Mouse (Mus musculus) hindbrain, postnatal 0 days (tissue): ENCODE data around the gene Igfbp5. TPM values are rescaled to one million over a fixed set of nuclear protein-coding genes. Genes with fewer than 3 reads are reported as not detected.
A peak's percentile ranks its signal among the peaks of the same experiment; 100 is the strongest.

Source experiments
- ATAC-seq: fragments of 200-750 bp; cut with Nextera tagmentation; 2 replicates; pipeline ENCODE4 v1.8.0; 2017; ENCODE audit warnings: mild to moderate bottlenecking, moderate TSS enrichment, moderate library complexity
- DNase-seq: peaks from one replicate; pipeline ENCODE4 v3.0.0-alpha.2; 2015; ENCODE audit warnings: low spot score
- H3K27ac ChIP-seq: fragments of 300-500 bp; sonication (generic); 2 replicates; pipeline ENCODE4 v1.5.1; 2014; ENCODE audit warnings: mild to moderate bottlenecking
- H3K27me3 ChIP-seq: fragments of 300-500 bp; sonication (generic); 2 replicates; pipeline ENCODE4 v1.6.1; 2014; ENCODE audit warnings: low read length, mixed read lengths; ENCODE audit not compliant: insufficient read depth
- H3K36me3 ChIP-seq: fragments of 300-500 bp; sonication (generic); 2 replicates; pipeline ENCODE4 v1.6.1; 2014; ENCODE audit warnings: low read length, mixed read lengths; ENCODE audit not compliant: insufficient read depth
- H3K4me1 ChIP-seq: fragments of 300-500 bp; sonication (generic); 2 replicates; pipeline ENCODE4 v1.6.1; 2014; ENCODE audit warnings: antibody characterized with exemption, low read length, mixed read lengths; ENCODE audit not compliant: insufficient read depth
- H3K4me2 ChIP-seq: fragments of 300-500 bp; sonication (generic); 2 replicates; pipeline ENCODE4 v1.6.1; 2014; ENCODE audit warnings: low read depth, mild to moderate bottlenecking, low read length, moderate library complexity, mixed read lengths
- H3K4me3 ChIP-seq: fragments of 300-500 bp; sonication (generic); 2 replicates; pipeline ENCODE4 v1.5.1; 2014; ENCODE audit warnings: low read length
- H3K9ac ChIP-seq: fragments of 300-500 bp; sonication (generic); replicated peaks from 2 replicates; pipeline ENCODE4 v1.6.1; 2014; ENCODE audit warnings: mild to moderate bottlenecking, low read length, moderate library complexity, mixed read lengths
- H3K9me3 ChIP-seq: fragments of 300-500 bp; sonication (generic); 2 replicates; pipeline ENCODE4 v1.6.1; 2016; ENCODE audit warnings: low read length, mixed read lengths
- CTCF ChIP-seq: IDR thresholded peaks from 2 replicates; pipeline ENCODE4 v1.5.1; 2016; ENCODE audit warnings: antibody characterized with exemption, control low read depth, low read depth
- WGBS: fragments of 180-500 bp; shearing (Covaris S2); extraction: QIAGEN DNeasy Blood & Tissue Kit; methylation state at CpG from one replicate; pipeline ENCODE4 v1.1.7; 2014; 5-methylcytosine and 5-hydroxymethylcytosine counted together
- polyA plus RNA-seq: library from polyadenylated mRNA; unstranded; fragments of >200 nt; fragmentation: Nextera tagmentation; extraction: Ambion mirVana; gene quantifications from 2 replicates; pipeline ENCODE4 v1.2.1, GENCODE M21; 2015
- total RNA-seq: library from RNA; depleted of rRNA; stranded (reverse); fragments of >200 nt; gene quantifications from 2 replicates; pipeline ENCODE4 v1.2.3, GENCODE M21; 2014

Igfbp5 gene
- total and polyA plus RNA-seq, 2 experiments from 2014 or later: 44.6 to 127 TPM

GRCm38 (mm10) chr1:72873511-72874286, 985 bp downstream of the Igfbp5 start:
- no peaks in the 10 kb centered on the region for H3K27me3 ChIP-seq
- H3K4me1 ChIP-seq: peaks cover 16% of the 10 kb centered on the region; the same call in 1 of the 2 replicates
- peak; percentile 41 for TF ChIP-seq CTCF
- no peaks in the 10 kb centered on the region for H3K9me3 ChIP-seq
- H3K36me3 ChIP-seq: no peaks in the 10 kb centered on the region
- under 1% methylated on average over 43 of the region's 43 CpGs for WGBS
- DNase-seq (peak; percentile 75), ATAC-seq (peak; percentile 8)
- H3K9ac ChIP-seq: peak overlapping the region; percentile 61
- peak overlapping the region; percentile 83 for H3K4me2 ChIP-seq
- H3K4me3 ChIP-seq: peak overlapping the region; percentile 51
- H3K27ac ChIP-seq: peak overlapping the region; percentile 92

GRCm38 (mm10) chr1:72873078-72873477, 1.6 kb downstream of the Igfbp5 start:
- peak overlapping the region; percentile 61 for H3K9ac ChIP-seq
- no peaks in the 10 kb centered on the region for H3K9me3 ChIP-seq
- ATAC-seq: no peak
- H3K27me3 ChIP-seq: no peaks in the 10 kb centered on the region
- peak overlapping the region; percentile 51 for H3K4me3 ChIP-seq
- TF ChIP-seq CTCF: no peak
- peaks cover 16% of the 10 kb centered on the region; the same call in 1 of the 2 replicates for H3K4me1 ChIP-seq
- peak; percentile 69 for DNase-seq
- H3K4me2 ChIP-seq: peak overlapping the region; percentile 83
- H3K36me3 ChIP-seq: no peaks in the 10 kb centered on the region
- 0% methylated on average over 16 of the region's 16 CpGs for WGBS
- H3K27ac ChIP-seq: peak overlapping the region; percentile 92

GRCm38 (mm10) chr1:72872521-72872920, 2.2 kb downstream of the Igfbp5 start:
- H3K4me1 ChIP-seq: peaks cover 16% of the 10 kb centered on the region; the same call in 1 of the 2 replicates
- peak overlapping the region; percentile 61; the same call in 1 of the 2 replicates for H3K9ac ChIP-seq

GRCm38 (mm10) chr1:72871697-72872411, 2.8 kb downstream of the Igfbp5 start:
- H3K36me3 ChIP-seq: no peaks in the 10 kb centered on the region
- peaks cover 16% of the 10 kb centered on the region; the same call in 1 of the 2 replicates for H3K4me1 ChIP-seq
- ATAC-seq (peak; percentile 58), DNase-seq (peak; percentile 84)
- H3K27me3 ChIP-seq: no peaks in the 10 kb centered on the region
- H3K9ac ChIP-seq: peak overlapping the region; percentile 61
- H3K4me3 ChIP-seq: peak overlapping the region; percentile 51
- no peaks in the 10 kb centered on the region for H3K9me3 ChIP-seq
- WGBS: under 1% methylated on average over 34 of the region's 34 CpGs
- peak overlapping the region; percentile 92 for H3K27ac ChIP-seq
- peak overlapping the region; percentile 83 for H3K4me2 ChIP-seq
- TF ChIP-seq CTCF: no peak

More at GRCm38 (mm10) chr1:72872521-72872920, 2.2 kb downstream of the Igfbp5 start:
- peak; percentile 74 for ATAC-seq
- DNase-seq: peak; percentile 91
- peak overlapping the region; percentile 83 for H3K4me2 ChIP-seq
- no peaks in the 10 kb centered on the region for H3K36me3 ChIP-seq
- TF ChIP-seq CTCF: no peak
- no peaks in the 10 kb centered on the region for H3K9me3 ChIP-seq
- H3K27me3 ChIP-seq: no peaks in the 10 kb centered on the region
- 0% methylated on average over 8 of the region's 8 CpGs for WGBS
- H3K4me3 ChIP-seq: peak overlapping the region; percentile 51
- H3K27ac ChIP-seq: peak overlapping the region; percentile 92

- no peak for TF ChIP-seq CTCF
These were observed 3.4 kb downstream of the Igfbp5 start for GRCm38 (mm10) chr1:72871337-72871696.

GRCm38 (mm10) chr1:72870615-72871336, 3.9 kb downstream of the Igfbp5 start:
- peak; percentile 48 for ATAC-seq
- DNase-seq: peak; percentile 95
- no peak for TF ChIP-seq CTCF
- peak overlapping the region; percentile 61 for H3K9ac ChIP-seq
- no peaks in the 10 kb centered on the region for H3K9me3 ChIP-seq
- WGBS: 2% methylated on average over 20 of the region's 20 CpGs
- H3K27ac ChIP-seq: peak overlapping the region; percentile 92
- H3K4me1 ChIP-seq: peaks cover 20% of the 10 kb centered on the region
- no peaks in the 10 kb centered on the region for H3K27me3 ChIP-seq
- H3K4me3 ChIP-seq: peak overlapping the region; percentile 51
- no peaks in the 10 kb centered on the region for H3K36me3 ChIP-seq
- H3K4me2 ChIP-seq: peak overlapping the region; percentile 83

More at GRCm38 (mm10) chr1:72871337-72871696, 3.4 kb downstream of the Igfbp5 start:
- peak overlapping the region; percentile 51 for H3K4me3 ChIP-seq
- peak overlapping the region; percentile 92 for H3K27ac ChIP-seq
- no peaks in the 10 kb centered on the region for H3K36me3 ChIP-seq
- H3K4me2 ChIP-seq: peak overlapping the region; percentile 83
- DNase-seq: no peak
- H3K4me1 ChIP-seq: peaks cover 16% of the 10 kb centered on the region; the same call in 1 of the 2 replicates
- no peak for ATAC-seq
- H3K27me3 ChIP-seq: no peaks in the 10 kb centered on the region
- 0% methylated on average over 6 of the region's 6 CpGs for WGBS
- H3K9me3 ChIP-seq: no peaks in the 10 kb centered on the region
- H3K9ac ChIP-seq: peak overlapping the region; percentile 61
